Mouse (Mus musculus) C2C12 (cell line): ENCODE results near the gene Unc50.

Experiments
- CTCF ChIP-seq: IDR thresholded peaks from one replicate; pipeline ENCODE4 v1.5.1; 2011; ENCODE audit not compliant: control insufficient read depth, insufficient read depth, insufficient read length
- MAX ChIP-seq: IDR thresholded peaks from one replicate; pipeline ENCODE4 v1.6.1; 2011; ENCODE audit warnings: mild to moderate bottlenecking, control low read depth

DNA sequence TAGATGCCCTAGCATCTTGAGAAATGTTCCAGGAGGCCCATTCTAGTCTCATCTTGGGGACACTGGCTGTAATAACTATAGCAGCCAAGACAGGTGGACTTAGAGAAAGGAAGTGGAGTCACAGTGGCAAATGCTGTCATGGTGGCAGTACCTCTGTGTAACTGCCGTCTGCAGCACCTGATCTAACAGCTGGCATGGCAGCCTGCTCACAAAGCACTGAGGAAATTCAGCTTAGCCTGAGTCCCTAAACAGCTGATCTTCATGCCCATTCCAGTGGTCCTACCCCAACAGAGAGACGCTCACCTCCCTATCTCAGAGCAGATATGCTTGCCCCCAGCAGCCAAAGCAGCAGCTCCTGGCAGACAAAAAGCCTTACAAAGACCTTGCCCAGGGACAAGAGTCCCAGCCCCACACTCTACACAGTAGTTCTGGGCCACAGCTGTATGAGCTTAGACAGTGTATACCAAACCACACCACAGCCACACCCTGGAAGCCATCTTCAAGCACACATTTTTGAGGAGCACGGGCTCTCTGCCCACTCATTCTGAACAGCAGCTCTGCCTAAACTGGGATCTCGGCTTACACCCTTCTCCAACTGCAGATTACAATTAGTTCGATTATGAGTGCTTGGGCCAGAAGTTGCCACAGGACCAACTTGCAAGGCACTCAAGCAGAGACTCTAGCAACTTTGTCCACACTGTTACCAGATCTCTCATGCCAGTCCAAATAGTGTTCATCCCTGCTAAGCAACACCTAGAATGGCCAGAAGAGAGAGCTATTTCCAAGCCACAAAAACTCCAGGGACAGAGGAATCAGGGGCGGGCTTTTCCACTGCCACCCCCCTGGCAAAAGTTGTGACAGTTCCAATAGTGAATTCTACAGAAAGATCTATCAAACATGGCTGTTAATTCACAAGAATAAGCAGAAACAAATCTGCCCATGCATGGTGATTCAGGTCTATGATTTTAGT lies 41.5 kb downstream of the Unc50 start:
- TF ChIP-seq CTCF (no peak), MAX (no peak)
